Mouse (Mus musculus): ENCODE data around the gene Psma6. TPM values are rescaled to one million over a fixed set of nuclear protein-coding genes. Genes with fewer than 3 reads are reported as not detected.

Psma6 gene
- polyA plus RNA-seq, 1 experiment from 2014 or later = 336 TPM

- peaks cover 3% of the 10 kb centered on the region; the same call in 1 of the 2 replicates for H3K4me1 ChIP-seq (ENCODE audit: control insufficient read depth, insufficient read depth, low read length)
- WGBS (ENCODE audit: insufficient replicate concordance) = 82% methylated on average over 8 of the region's 8 CpGs
These were observed 45.2 kb downstream of the Psma6 start for GRCm38 (mm10) chr12:55429201-55429600.

DNA sequence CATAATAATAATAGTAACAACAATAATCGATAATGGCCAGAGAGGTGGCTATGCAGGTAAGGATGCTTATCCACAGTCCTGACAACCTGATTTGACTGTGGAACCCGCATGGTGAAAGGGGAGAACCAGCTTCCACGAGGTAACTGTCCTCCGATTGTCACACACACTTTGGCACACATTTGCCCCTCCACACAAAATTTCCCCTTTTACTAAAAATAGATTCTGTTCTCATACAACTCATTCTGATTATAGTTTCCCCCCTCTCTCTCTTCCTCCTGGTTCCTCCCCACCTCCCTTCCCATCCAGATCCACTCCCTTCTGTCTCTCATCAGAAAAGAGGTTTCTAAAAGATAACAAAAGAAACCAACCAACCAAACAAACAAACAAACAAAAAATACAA is 45.9 kb downstream of the Psma6 start:
- ATAC-seq (replicated peaks; ENCODE audit: insufficient number of reproducible peaks, low FRiP score, low TSS enrichment) = no peak
- Histone ChIP-seq H3K9me3 (replicated peaks; ENCODE audit: control insufficient read depth, low read length) (0 out of 2 replicates have a peak, but pooled peaks cover 3% of the 10 kb centered on the region), H3K4me3 (ENCODE audit: low read depth, low read length) (no peak overlapping the region), H3K36me3 (ENCODE audit: control insufficient read depth, insufficient read depth, low read length) (no peaks in the 10 kb centered on the region), H3K27ac (ENCODE audit: low read depth, low read length) (no peak overlapping the region), H3K4me1 (ENCODE audit: control insufficient read depth, insufficient read depth, low read length) (peaks cover 3% of the 10 kb centered on the region; the same call in 1 of the 2 replicates), H3K27me3 (ENCODE audit: control insufficient read depth, insufficient read depth, low read length) (no peaks in the 10 kb centered on the region), H3K4me2 (no peak overlapping the region), H3K9ac (ENCODE audit: low read depth, low read length) (no peak overlapping the region)
- whole genome bisulfite sequencing (ENCODE audit: insufficient replicate concordance) = 73% methylated on average over 4 of the region's 4 CpGs

More at GRCm38 (mm10) chr12:55429201-55429600, 45.2 kb downstream of the Psma6 start:
- H3K4me3 ChIP-seq (ENCODE audit: low read depth, low read length) = no peak overlapping the region
- H3K9ac ChIP-seq (ENCODE audit: low read depth, low read length) = no peak overlapping the region
- no peak overlapping the region for H3K4me2 ChIP-seq
- no peak for ATAC-seq (replicated peaks; ENCODE audit: insufficient number of reproducible peaks, low FRiP score, low TSS enrichment)
- no peaks in the 10 kb centered on the region for H3K27me3 ChIP-seq (ENCODE audit: control insufficient read depth, insufficient read depth, low read length)
- no peaks in the 10 kb centered on the region for H3K36me3 ChIP-seq (ENCODE audit: control insufficient read depth, insufficient read depth, low read length)
- no peak overlapping the region for H3K27ac ChIP-seq (ENCODE audit: low read depth, low read length)
- H3K9me3 ChIP-seq (replicated peaks; ENCODE audit: control insufficient read depth, low read length) = 0 out of 2 replicates have a peak, but pooled peaks cover 3% of the 10 kb centered on the region

DNA sequence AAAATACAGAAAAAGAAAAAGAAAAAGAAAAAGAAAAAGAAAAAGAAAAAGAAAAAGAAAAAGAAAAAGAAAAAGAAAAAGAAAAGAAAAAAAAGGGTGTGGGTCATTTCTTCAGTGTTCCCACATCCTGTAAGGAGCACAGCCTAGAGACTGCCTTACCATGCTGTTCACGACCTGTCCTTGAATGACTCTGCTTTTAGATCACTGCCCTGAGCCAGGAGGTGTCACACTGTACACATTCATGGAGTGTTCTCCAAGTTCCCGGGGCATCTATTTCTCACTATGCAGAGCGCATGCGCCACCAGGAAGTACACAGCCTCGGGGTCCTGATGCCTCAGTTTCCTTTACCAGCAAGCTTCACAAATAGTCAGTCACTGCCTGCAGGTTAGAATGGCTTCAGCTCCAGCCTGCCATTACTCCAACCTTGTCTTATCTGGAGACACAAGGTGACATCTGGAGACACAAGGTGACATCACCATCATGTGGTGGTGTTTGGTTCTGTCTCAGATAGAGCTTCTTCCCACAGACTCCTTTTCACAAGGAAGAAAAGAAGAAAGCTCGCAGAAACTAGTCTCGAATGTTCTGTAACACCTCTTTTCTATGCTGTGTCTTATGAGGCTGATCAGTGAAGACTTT is 48.4 kb downstream of the Psma6 start:
- WGBS (ENCODE audit: insufficient replicate concordance) = 83% methylated on average over 7 of the region's 7 CpGs
- Histone ChIP-seq H3K4me2 (no peak overlapping the region), H3K27ac (ENCODE audit: low read depth, low read length) (no peak overlapping the region), H3K27me3 (ENCODE audit: control insufficient read depth, insufficient read depth, low read length) (no peaks in the 10 kb centered on the region), H3K36me3 (ENCODE audit: control insufficient read depth, insufficient read depth, low read length) (no peaks in the 10 kb centered on the region), H3K9ac (ENCODE audit: low read depth, low read length) (no peak overlapping the region), H3K9me3 (replicated peaks; ENCODE audit: control insufficient read depth, low read length) (0 out of 2 replicates have a peak, but pooled peaks cover 3% of the 10 kb centered on the region), H3K4me1 (ENCODE audit: control insufficient read depth, insufficient read depth, low read length) (peaks cover 11% of the 10 kb centered on the region), H3K4me3 (ENCODE audit: low read depth, low read length) (no peak overlapping the region)
- ATAC-seq (replicated peaks; ENCODE audit: insufficient number of reproducible peaks, low FRiP score, low TSS enrichment) = no peak

DNA sequence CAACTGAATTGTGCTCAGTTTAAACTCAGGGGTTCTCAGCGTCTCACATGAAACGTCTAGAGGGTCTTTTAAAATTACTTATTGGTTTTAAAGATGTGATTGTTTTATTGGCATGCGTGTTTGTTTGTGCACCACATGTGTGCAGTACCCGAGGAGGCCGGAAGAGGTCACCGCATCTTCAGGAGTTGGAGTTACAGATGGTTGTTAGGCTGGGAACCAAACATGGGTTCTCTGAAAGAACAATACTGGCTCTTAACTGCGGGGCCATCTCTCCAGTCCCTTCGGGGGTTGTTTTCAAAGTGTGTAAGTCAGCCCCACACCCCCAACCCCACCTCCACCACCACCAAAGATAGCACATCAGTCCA is 48.9 kb downstream of the Psma6 start:
- no peak for ATAC-seq (replicated peaks; ENCODE audit: insufficient number of reproducible peaks, low FRiP score, low TSS enrichment)
- H3K27ac ChIP-seq (ENCODE audit: low read depth, low read length) = no peak overlapping the region
- H3K4me2 ChIP-seq = no peak overlapping the region
- H3K4me3 ChIP-seq (ENCODE audit: low read depth, low read length) = no peak overlapping the region
- H3K9me3 ChIP-seq (replicated peaks; ENCODE audit: control insufficient read depth, low read length) = 0 out of 2 replicates have a peak, but pooled peaks cover 3% of the 10 kb centered on the region
- peaks cover 14% of the 10 kb centered on the region for H3K4me1 ChIP-seq (ENCODE audit: control insufficient read depth, insufficient read depth, low read length)
- H3K9ac ChIP-seq (ENCODE audit: low read depth, low read length) = no peak overlapping the region
- no peaks in the 10 kb centered on the region for H3K36me3 ChIP-seq (ENCODE audit: control insufficient read depth, insufficient read depth, low read length)
- WGBS (ENCODE audit: insufficient replicate concordance) = 88% methylated on average over 8 of the region's 8 CpGs
- no peaks in the 10 kb centered on the region for H3K27me3 ChIP-seq (ENCODE audit: control insufficient read depth, insufficient read depth, low read length)

- Histone ChIP-seq H3K36me3 (ENCODE audit: control insufficient read depth, insufficient read depth, low read length) (no peaks in the 10 kb centered on the region), H3K4me1 (ENCODE audit: control insufficient read depth, insufficient read depth, low read length) (peaks cover 23% of the 10 kb centered on the region), H3K27me3 (ENCODE audit: control insufficient read depth, insufficient read depth, low read length) (no peaks in the 10 kb centered on the region), H3K9me3 (replicated peaks; ENCODE audit: control insufficient read depth, low read length) (0 out of 2 replicates have a peak, but pooled peaks cover 3% of the 10 kb centered on the region), H3K27ac (ENCODE audit: low read depth, low read length) (peak overlapping the region; percentile 47; the same call in 1 of the 2 replicates), H3K4me2 (no peak overlapping the region), H3K4me3 (ENCODE audit: low read depth, low read length) (no peak overlapping the region), H3K9ac (ENCODE audit: low read depth, low read length) (no peak overlapping the region)
- WGBS (ENCODE audit: insufficient replicate concordance) = 40% methylated on average over 8 of the region's 8 CpGs
- ATAC-seq (replicated peaks; ENCODE audit: insufficient number of reproducible peaks, low FRiP score, low TSS enrichment) = no peak
These were observed 49.9 kb downstream of the Psma6 start for GRCm38 (mm10) chr12:55433802-55434435.

DNA sequence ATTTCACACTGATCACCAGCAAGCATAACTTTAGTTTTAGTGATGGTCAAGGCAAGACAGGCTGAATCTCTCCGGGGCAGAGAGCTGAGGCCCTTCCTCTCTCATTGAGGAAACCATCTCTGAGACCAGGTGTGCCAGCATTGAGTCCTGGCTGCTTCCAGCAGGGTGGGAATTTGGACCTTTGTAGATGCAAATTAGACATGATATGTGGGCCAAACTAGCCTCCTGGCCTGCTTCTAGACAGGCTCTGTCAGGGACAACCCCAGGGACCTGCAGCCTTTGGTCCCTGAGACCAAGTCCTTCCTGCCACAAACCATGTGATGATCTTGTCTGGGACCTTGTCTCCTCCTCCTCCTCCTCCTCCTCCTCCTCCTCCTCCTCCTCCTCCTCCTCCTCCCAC is 51.1 kb downstream of the Psma6 start:
- no peak overlapping the region for H3K4me3 ChIP-seq (ENCODE audit: low read depth, low read length)
- peaks cover 24% of the 10 kb centered on the region for H3K4me1 ChIP-seq (ENCODE audit: control insufficient read depth, insufficient read depth, low read length)
- no peak for ATAC-seq (replicated peaks; ENCODE audit: insufficient number of reproducible peaks, low FRiP score, low TSS enrichment)
- H3K27ac ChIP-seq (ENCODE audit: low read depth, low read length) = no peak overlapping the region
- H3K9me3 ChIP-seq (replicated peaks; ENCODE audit: control insufficient read depth, low read length) = 0 out of 2 replicates have a peak, but pooled peaks cover 3% of the 10 kb centered on the region
- WGBS (ENCODE audit: insufficient replicate concordance) = 65% methylated on average over 1 of the region's 1 CpGs
- no peak overlapping the region for H3K4me2 ChIP-seq
- H3K36me3 ChIP-seq (ENCODE audit: control insufficient read depth, insufficient read depth, low read length) = no peaks in the 10 kb centered on the region
- no peaks in the 10 kb centered on the region for H3K27me3 ChIP-seq (ENCODE audit: control insufficient read depth, insufficient read depth, low read length)
- H3K9ac ChIP-seq (ENCODE audit: low read depth, low read length) = no peak overlapping the region

- Histone ChIP-seq H3K27me3 (ENCODE audit: control insufficient read depth, insufficient read depth, low read length) (no peaks in the 10 kb centered on the region), H3K27ac (ENCODE audit: low read depth, low read length) (no peak overlapping the region), H3K9me3 (replicated peaks; ENCODE audit: control insufficient read depth, low read length) (0 out of 2 replicates have a peak, but pooled peaks cover 3% of the 10 kb centered on the region), H3K4me2 (no peak overlapping the region), H3K4me3 (ENCODE audit: low read depth, low read length) (no peak overlapping the region), H3K36me3 (ENCODE audit: control insufficient read depth, insufficient read depth, low read length) (no peaks in the 10 kb centered on the region), H3K4me1 (ENCODE audit: control insufficient read depth, insufficient read depth, low read length) (peaks cover 24% of the 10 kb centered on the region), H3K9ac (ENCODE audit: low read depth, low read length) (no peak overlapping the region)
- WGBS (ENCODE audit: insufficient replicate concordance) = 57% methylated on average over 13 of the region's 13 CpGs
- no peak for ATAC-seq (replicated peaks; ENCODE audit: insufficient number of reproducible peaks, low FRiP score, low TSS enrichment)
These were observed 53.3 kb downstream of the Psma6 start for GRCm38 (mm10) chr12:55437122-55437826.

DNA sequence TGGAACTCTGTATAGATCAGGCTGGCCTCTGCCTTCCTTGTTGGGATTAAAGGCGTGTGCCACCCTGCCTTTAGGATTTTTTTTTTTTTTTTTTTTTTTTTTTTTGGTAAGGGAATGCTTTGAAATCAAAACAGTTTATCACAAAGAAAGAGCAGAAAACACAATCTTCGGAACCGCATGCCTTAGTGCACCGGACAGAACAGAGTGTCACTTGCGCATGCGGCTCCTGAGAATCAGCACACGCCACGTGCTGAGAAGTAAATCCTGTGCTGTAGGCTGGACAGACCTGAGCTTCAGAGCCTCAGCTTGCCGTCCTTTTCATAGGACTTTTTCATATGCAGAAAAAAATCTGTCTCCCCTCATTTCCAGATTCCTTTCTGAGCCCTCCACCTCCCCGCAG is 54.0 kb downstream of the Psma6 start:
- Histone ChIP-seq H3K4me3 (ENCODE audit: low read depth, low read length) (no peak overlapping the region), H3K36me3 (ENCODE audit: control insufficient read depth, insufficient read depth, low read length) (no peaks in the 10 kb centered on the region), H3K4me2 (peak overlapping the region; percentile 40; the same call in 1 of the 2 replicates), H3K9me3 (replicated peaks; ENCODE audit: control insufficient read depth, low read length) (no peaks in the 10 kb centered on the region), H3K27ac (ENCODE audit: low read depth, low read length) (no peak overlapping the region), H3K4me1 (ENCODE audit: control insufficient read depth, insufficient read depth, low read length) (peaks cover 26% of the 10 kb centered on the region), H3K9ac (ENCODE audit: low read depth, low read length) (no peak overlapping the region), H3K27me3 (ENCODE audit: control insufficient read depth, insufficient read depth, low read length) (no peaks in the 10 kb centered on the region)
- 72% methylated on average over 10 of the region's 10 CpGs for WGBS (ENCODE audit: insufficient replicate concordance)
- no peak for ATAC-seq (replicated peaks; ENCODE audit: insufficient number of reproducible peaks, low FRiP score, low TSS enrichment)
